Mouse (Mus musculus): ENCODE data around the gene Usp38.

The Usp38 gene

DNA sequence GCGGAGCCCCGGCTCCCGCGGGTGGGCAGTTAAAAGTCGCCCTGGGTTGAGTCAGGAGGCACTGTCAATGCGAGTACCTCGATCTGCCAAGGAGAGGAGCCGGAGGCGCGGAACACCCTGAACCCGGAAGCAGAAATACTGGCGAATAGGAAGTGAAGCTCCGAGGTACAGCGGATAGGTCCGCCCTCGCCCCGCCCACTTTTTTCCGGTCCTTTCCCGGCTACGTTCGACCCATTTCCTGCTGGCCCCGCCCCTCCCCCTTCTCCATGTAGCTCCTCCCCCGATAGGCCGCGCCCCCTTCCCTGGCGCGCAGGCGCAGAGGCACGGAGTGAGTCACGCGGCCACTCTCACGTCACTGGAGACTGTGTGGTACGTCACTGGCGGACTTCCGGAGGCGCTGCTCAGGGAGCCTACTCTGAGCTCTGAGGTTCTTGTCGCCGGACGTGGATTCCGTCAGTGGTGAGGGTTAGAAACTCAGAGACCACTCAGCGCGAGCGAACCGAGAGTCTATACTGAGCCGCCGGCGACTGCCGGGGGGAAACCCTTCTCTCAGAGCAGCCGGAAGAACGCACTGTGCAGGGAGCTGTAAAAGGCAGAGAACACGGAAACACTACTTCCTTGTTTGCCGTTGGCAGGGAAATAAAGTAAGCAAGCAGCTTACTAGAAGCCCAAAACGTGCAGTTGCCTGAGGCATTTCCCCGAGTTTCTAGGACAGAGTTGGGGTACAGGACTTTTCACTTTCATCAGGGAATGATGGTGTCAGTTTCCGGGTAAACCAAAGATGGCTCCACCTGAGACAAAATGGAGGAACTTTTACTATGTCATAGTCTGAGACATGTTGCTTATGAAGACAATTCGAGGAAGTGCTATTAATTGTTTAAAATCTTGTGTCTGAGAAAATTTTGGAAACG, at the start of gene Usp38:
Gene Usp38 (minus strand): TSS at position 140 of the 911 bp plus-strand sequence.
- 2% methylated on average over 57 of the region's 57 CpGs for WGBS

DNA sequence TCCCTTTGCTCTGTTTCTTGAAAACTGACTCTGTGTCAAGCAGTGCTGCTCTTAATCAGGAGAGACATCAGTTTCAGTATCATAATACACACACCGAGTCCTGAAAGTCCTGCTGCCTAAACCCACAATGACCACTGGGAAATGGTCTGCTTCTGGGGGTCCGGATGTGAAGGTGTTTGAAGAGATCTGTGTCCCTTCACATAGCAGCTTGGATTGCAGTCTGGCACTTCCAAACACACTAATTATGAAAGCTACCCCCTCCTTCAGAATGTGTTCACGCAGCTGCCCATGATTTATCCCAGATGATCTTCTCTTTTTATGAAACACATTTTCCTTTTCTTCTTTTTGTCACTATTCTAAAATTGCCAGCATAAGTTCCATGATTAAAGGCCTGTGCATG, 47.8 kb upstream of the Usp38 start:
- 74% methylated on average over 3 of the region's 3 CpGs for WGBS

DNA sequence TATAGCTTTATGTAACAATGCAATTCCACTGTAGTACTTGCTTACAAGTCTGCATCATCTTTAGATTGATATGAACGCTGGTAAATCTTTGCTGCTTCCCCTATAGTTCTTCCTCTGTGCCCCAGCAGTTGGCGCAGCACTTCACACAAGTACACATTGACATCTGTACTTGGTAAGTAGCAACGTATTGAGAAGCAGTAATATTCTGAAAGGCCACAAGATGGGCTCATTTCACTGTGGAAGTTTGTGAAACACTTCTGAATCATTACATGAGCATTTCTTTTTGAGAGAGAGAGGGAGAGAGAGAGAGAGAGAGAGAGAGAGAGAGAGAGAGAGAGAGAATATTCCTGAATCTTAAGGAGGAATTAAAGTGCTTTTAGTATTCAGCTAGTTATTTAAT, 47.2 kb upstream of the Usp38 start:
- WGBS = 16% methylated on average over 3 of the region's 3 CpGs

DNA sequence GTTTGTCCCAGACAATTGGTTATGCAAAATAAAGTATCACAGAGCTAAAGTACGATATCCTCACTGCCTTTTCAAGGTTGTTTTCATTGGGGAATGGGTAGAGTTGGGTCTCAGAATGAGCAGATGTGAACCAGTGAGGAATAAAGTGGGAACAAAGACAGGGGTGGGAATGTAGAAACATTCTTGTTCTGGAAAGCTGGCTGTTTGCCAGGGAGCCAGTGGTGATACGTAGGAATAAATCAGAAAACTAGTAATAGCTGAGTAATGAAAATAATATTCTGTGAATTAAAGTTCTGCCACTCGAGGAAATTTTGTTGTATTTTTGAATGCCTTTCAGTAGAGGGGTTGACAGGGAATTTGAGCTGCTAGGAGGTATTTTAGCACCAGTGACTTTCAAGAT, 29.5 kb upstream of the Usp38 start:
- WGBS = 52% methylated on average over 3 of the region's 3 CpGs

GRCm38 (mm10) chr8:81027991-81028390, 13.3 kb upstream of the Usp38 start:
- 44% methylated on average over 2 of the region's 2 CpGs for WGBS

DNA sequence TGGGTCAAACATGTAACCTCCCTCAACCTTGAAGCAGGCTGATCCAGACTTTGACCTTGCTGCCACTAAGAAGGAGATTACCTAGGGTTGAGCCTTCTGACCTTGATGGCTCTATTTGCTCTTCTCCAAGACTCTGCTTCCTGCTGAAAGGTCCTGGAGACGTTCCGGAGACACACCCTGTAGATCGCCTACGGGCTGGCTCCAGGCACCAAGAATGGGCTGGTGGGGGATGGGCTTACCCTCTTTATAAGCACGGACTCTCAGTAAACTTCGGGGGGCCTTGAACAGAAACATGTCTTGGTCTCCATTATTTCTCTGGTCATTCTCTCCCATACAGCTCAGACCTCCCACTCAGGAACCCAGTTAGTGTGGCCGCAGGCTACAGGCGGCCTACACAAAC, 2.8 kb upstream of the Usp38 start:
- 88% methylated on average over 8 of the region's 8 CpGs for WGBS

DNA sequence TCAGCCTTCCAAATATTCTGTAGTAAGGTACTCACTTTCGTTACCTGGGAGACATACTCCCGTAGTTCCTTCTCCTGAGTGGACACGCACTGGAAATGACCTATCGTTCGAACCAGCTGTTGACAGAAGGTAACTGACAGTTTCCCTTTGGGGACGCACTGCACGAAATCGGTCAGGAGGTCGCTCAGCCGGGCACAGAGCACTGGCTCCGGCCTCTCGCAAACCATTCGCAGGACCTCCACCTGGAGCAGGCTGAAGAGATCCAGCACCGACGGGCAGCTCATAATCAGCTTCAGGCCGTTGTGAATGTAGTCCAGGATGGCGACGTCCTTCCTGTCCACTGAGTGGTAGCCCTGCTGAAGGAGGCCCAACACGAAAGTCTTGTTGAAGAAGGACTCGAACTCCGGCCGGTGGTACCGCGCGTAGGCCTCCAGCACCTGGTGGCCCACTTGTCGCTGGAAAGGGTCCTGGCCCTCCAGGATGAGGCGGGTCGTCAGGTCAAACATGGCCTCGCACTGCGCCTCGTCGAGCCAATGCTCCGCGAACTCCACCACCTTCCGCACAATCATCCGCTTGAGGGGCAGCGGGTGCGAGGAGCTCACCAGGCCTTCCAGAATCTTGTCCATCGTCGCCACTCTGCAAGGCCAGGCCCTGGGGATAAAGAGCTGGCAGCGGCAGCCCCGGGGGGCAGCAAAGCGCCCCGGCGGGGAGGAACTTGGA, 757 bp downstream of the Usp38 start:
- WGBS = 3% methylated on average over 45 of the region's 45 CpGs

DNA sequence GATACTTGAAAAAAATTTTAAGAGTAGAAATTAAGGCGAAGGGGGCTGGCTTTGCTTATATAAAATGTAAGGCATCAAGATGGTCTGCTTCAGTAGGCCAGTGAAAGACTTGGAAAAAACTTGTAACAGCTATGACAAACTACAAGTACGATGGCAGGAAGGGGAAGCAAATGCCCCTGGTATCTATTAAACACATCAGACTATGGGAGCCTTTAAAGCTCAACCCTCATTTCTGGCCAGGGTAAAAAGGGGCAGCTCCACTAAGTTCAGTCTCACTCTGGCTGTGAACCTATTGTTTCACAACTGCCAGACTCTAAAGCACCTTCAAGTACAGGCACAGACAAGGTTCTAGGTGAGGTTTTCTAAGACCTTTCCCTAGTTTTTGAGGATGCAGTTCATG, 2.0 kb downstream of the Usp38 start:
- WGBS = 44% methylated on average over 2 of the region's 2 CpGs

GRCm38 (mm10) chr8:81012031-81012560, 2.6 kb downstream of the Usp38 start:
- WGBS = 47% methylated on average over 4 of the region's 4 CpGs

GRCm38 (mm10) chr8:81010386-81010785, 4.3 kb downstream of the Usp38 start:
- 48% methylated on average over 5 of the region's 5 CpGs for WGBS

- whole genome bisulfite sequencing = 49% methylated on average over 1 of the region's 1 CpGs
These were observed 9.6 kb downstream of the Usp38 start for GRCm38 (mm10) chr8:81005114-81005513.

- 9% methylated on average over 1 of the region's 1 CpGs for WGBS
These were observed 18.1 kb downstream of the Usp38 start for GRCm38 (mm10) chr8:80996632-80997031.

- WGBS = 49% methylated on average over 3 of the region's 3 CpGs
These were observed 22.8 kb downstream of the Usp38 start for GRCm38 (mm10) chr8:80991937-80992336.

- whole genome bisulfite sequencing = 28% methylated on average over 4 of the region's 4 CpGs
These were observed 31.9 kb downstream of the Usp38 start for GRCm38 (mm10) chr8:80982829-80983228.

DNA sequence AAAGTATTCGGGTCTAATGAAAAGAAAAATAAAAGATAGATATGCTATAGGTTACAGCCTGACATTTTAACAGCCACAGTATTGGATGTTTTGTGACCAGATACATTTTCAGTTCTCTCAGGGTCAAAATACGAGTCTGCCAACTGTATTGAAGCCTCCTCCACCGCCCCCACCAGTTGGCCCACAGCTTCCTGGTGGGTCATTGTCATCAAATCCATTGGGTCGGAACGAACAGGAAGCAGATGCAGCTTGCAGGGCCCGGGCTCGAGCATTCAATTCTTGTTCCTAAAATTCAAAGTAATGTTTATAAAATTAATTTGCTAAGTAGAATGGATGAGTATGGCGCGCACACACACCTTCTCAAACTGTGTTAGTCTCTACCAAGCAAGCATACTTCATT, 33.0 kb downstream of the Usp38 start:
- WGBS = 76% methylated on average over 9 of the region's 9 CpGs

DNA sequence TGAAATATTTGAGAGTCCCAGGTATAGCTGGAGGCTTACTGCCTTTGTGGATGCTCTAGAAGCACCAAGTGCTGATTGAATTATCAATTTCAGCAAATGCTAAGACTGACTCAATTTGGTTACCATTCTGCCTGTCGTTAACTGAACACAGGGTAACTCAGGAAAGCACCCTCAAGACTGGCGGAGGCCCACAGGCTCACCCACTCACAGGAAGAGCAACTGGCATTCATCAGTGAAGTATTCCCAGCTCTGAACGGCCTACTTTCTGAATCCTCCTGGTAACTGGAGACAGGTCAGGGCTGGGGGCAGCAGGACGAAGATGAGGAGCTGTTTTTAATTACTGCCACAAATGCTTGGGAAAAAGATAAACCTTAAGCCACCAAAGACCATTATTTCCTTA, 34.7 kb downstream of the Usp38 start:
- WGBS = 64% methylated on average over 4 of the region's 4 CpGs

- WGBS = 19% methylated on average over 1 of the region's 1 CpGs
These were observed 37.5 kb downstream of the Usp38 start for GRCm38 (mm10) chr8:80977231-80977630.

- 70% methylated on average over 9 of the region's 9 CpGs for WGBS
These were observed 43.6 kb downstream of the Usp38 start for GRCm38 (mm10) chr8:80971150-80971549.

DNA sequence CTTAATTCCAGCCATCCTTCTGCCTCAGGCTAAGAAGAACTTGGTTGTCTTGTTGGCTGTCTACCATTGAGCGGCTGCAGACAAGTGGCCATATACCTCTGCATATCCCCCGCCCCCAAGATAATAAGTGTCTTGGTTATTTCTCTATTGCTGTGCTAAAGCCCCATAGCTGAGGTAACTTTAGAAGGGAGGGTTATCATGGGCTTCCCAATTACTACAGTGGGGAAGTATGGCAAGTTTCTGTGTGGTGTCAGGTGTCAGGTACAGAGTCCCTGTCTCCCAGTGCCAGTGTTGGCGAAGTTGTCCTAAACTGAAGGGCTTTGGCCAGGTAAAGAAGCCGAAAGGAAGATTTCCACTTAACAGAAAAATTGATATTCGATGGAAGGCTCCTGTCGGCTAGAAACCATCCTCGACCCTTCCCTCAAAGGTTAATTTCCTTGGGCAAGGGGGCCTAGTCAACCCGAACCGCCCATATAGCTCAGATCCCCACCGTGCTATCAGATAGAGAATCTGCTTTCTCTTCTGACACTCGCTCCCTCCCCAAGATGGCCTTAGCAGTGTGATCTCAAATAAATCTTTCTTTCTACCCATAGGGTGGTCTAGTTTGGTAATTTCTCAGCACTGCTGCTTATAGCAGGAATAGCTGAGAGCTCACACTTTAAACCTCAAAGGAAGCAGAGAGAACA, 44.6 kb downstream of the Usp38 start:
- 96% methylated on average over 11 of the region's 11 CpGs for WGBS

GRCm38 (mm10) chr8:80969423-80969822, 45.3 kb downstream of the Usp38 start:
- 92% methylated on average over 5 of the region's 5 CpGs for WGBS

GRCm38 (mm10) chr8:80963095-80963494, 51.6 kb downstream of the Usp38 start:
- WGBS = 92% methylated on average over 3 of the region's 3 CpGs

GRCm38 (mm10) chr8:80962592-80962983, 52.1 kb downstream of the Usp38 start:
- WGBS = 90% methylated on average over 5 of the region's 5 CpGs

All from cerebral cortex, adult 2 months (tissue).